Mouse (Mus musculus) thymus, postnatal 14 days (tissue): ENCODE data around the gene Pnpla8.

Source experiments
- DNase-seq: peaks from one replicate; pipeline ENCODE4 v3.0.0; 2021

The Pnpla8 gene

GRCm38 (mm10) chr12:44357460-44357859, 136.3 kb downstream of the Pnpla8 start:
- DNase-seq = no peak

GRCm38 (mm10) chr12:44357881-44358280, 136.7 kb downstream of the Pnpla8 start:
- DNase-seq = no peak

- DNase-seq = no peak
Measured at GRCm38 (mm10) chr12:44371076-44371710, 150.0 kb downstream of the Pnpla8 start.
